Mouse (Mus musculus) gastrocnemius, postnatal 4 days (tissue): Measurements from ENCODE around the gene Pdzd2. TPM values are rescaled to one million over a fixed set of nuclear protein-coding genes. Genes with fewer than 3 reads are reported as not detected.

Experiments used
- DNase-seq, 2 experiments: peaks; one replicate each; pipeline ENCODE4 v3.0.0; 2021 to 2022; ENCODE audit warnings: low spot score in 2 of 2, mixed read lengths in 2 of 2
- total RNA-seq, 2 experiments: library from RNA; stranded (reverse); gene quantifications; 2 replicates each; pipeline ENCODE4 v1.2.3; 2021

Gene Pdzd2
- total RNA-seq, 2 experiments from 2014 or later, result 50.8 to 58.0 TPM

DNA sequence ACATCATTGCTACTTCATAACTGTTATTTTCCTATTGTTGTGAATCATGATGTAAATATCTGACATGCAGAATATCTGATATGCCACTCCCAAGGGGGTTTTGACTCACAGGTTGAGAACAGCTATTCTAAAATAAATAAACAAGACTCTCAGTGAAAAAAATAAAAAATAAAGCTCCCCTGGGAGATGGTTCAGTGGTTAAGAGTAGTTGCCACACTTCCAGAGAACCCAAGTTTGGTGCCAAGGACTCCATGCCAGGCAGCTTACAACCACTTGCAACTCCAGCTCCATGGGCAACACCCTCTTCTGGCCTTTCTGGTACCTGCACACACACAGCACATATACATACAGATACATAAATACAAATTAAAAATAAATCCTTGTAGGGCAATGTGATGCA lies 157.3 kb downstream of the Pdzd2 start:
- no peak for DNase-seq

DNA sequence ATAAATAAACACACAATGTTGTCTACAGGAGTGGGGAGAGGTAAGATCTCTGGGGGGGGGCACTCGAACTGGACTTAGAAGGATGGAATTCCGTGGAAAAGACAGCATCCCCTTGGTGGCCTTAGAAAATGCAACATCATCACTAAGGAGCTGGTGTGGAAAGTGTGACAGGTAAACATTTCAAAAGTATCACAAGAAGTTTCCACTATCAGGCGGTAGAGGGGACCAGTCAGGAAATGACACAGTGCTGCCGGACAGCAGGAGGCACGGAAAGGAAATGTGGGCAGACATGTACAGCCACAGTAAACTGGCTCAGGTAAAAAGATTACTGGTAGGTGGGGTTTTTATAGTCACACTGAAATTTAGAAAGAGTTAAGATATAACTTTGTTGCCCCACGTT lies 160.5 kb downstream of the Pdzd2 start:
- no peak for DNase-seq

DNA sequence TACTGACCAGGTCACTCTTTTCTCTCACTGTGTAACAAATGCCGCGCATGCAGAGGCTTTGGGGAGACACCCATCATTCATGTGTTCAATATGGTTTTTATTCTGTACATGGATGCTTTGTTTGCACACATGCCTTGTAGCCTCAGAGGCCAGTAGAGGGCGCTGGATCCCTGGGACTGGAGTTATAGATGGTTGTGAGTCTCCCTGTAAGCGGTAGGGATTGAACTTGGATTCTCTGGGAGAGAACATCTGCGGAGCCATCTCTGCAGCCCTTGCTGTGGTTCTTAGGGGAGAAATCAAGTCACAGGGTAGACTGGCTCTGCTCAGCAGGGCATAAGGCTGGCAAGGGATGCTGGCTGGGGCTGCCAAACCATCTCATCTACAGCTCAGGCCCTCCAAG lies 161.4 kb downstream of the Pdzd2 start:
- peak in 1 of 2 experiments; percentile 45 for DNase-seq

DNA sequence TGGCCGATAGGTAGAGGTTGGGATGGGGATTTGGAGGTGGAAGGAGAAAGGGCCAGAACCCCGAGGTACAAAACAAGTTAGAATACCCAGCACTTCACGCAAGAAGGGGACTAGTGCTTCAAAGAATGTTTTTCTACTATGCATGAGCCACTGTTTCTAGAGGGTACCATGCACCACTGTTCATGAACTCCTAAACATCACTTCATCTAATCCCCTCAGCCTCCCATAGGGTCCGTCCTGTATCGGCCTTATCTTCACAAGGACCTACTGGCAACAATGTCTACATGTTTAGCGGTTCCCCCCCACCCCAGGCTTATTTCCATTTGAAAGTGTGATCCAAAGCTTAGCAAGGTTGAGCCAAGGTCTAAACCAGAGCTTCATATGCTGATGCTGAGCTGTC lies 162.0 kb downstream of the Pdzd2 start:
- no peak for DNase-seq

DNA sequence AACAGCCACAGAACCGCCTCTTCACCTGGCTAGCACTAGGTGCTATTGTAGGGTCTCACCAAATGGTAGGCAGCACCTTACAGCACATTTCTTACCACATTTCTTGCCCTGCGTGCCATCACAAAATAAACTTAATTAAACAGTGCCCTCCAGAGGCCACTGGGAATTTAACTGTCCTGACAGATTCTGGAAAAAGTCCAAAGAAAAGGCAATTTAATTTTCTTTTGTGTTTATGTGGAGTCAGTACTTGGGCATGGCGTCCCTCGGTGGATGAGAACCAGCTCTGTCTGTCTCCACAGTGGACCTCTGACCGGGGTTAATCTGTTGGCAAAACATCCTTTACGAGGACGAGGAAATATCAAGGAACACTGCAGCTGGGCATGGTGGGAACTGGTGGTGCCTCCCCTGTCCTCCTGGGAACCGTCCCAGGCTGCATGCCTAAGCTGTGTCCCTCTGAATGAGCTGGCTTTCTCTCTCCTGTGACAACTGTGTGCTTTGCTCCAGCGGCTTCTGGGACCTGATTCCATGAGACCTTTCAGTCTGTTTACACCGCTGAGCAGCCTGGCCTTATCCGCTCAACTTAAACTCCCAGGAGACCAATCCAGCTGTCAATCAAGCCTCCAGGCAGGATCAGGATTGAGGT lies 162.5 kb downstream of the Pdzd2 start:
- no peak for DNase-seq

DNA sequence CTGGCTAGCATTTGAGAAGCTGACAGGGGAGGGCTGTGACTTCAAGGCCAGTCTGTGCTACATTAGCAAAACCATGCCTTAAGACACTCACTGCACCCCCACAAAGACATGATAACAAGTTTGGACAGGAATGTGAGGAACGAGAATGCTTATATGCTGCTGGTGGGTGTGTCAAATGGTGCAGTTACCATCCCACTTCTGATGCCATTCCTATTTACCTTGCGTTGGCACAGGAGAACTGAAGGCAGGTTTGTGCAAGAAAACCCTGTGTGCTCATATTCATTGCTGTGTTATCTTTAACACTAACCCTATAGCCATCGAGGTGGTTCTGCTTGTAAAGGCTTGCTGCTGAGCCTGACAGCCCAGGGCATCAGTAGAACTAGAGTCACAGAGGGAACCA lies 166.1 kb downstream of the Pdzd2 start:
- no peak for DNase-seq

DNA sequence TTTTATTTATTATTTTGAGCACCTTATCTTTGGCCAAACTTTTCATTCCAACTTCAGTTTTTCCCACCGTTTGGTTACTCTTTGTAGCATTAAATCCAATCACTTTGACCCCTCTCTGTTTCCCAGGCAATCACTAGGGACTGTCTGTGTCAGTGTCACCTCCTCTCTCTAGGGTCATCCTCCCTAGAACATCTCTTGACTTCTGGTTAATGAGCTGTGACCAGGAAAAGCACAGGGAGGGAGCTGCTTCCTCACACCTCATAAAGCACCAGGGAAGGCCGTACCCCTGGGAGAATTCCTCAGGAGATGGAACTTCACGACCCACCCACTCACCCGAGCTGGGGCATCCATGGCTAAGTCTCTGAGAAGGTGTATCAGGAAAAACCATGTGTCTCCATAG lies 168.6 kb downstream of the Pdzd2 start:
- no peak for DNase-seq

DNA sequence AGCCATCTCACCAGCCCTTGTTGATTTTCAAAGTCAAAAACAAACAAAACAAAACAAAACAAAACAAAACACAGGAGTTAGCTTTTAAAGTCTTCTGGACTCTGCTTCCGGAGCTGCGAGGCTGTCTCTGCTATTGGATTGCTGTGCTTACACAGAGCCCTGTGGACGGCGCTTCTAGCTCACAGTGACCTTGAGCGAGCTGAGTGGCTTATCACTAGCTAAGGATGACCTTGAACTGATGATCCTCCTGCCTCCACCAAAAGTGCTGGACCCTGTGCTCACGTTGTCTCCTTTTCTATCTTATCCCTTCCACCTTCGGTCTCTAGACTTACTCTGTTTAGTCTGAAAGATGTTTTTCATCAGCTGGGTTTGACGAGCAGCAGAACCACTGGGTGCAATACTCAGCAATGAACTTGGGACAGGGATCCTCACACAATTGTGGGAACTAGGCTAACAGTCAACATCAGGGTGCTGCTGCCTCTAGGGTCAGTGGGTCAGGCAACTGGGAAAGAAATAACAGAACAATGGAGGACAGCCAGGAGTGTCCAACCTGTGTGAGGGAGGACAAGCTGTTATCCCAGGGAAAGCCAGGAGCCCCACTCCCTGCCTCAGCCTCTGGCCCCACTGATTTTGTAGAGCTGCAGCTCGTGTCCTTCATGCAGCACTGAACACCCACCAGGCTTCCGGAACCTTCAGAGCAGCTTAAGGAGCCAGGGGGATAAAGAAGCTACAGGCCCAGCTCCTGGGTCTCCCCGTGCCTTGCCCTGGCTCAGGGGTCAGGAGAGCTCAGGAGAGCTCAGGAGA lies 172.9 kb downstream of the Pdzd2 start:
- DNase-seq, result no peak

DNA sequence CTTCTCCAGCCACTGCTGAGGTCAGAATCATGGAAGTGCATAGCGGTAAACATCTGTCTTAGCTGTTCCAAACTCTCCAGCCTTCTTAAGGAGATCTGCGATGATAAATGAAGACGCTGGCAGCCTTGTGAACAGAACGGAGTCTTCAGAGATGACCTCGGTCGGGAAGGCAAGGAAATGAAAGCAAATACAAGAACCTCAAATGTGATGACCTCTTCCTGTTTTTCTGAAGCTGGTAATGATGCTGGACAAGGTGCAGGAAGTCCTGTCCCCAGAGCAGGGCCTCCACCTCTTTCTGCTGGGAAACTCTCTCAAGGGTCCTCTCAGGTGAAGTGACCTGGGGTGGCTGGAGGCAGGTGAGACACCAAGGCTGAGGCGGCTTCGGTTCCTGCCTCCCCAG lies 174.4 kb downstream of the Pdzd2 start:
- DNase-seq, result no peak

DNA sequence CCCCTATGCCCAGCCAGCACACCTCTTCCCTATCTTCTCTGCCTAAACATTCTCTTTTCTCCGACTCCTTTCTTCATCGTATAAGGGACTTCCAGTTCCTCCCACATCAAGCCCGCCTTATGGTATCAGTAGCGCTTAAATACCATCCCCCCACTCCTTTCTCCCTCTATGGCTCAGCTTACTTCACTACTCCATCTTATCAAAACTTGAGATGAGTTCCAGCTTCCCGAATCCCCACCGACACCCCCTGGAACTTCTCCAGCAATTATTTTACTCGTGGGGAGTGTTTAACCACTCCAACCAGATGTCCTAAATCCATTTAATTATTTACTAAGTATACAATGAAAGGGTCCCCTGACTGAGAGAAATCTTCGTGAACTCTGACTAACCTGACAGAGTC lies 179.2 kb downstream of the Pdzd2 start:
- DNase-seq, result no peak

DNA sequence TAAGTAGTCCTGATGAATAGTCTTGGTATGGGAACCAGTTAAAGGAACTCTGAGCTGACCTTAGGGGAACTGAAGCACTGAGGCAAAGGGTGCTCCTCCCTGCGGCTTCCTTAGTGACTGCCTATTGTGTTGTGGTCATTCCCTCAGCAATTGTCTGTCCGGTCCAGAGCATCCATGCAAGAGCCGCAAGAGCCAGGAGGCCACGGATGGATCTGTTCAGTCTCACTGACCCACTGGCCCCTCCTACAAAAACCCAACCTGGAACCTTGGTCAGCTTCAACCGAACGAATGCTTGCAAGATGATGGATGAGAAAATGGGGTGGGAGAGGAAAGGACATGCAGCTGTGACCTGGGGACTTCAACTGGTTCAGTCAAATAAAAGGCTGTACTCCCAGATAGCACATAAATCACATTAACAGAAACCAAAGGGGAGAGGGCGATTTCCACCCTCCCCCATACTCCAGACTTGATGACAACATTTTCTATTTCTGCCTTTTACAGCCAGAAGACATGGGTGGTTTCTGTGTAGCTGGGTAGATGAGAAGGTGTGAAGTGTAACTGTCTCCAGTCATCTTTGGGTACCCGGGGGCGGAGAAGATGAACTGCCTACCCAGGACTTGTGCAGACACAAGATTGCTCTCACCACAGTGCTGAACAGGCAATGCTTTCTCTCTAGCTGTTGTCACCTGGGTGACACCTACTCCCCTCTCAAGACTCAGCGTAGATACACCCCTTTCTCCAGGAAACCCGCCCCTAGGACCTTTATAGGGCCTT lies 181.9 kb downstream of the Pdzd2 start:
- DNase-seq, result no peak

DNA sequence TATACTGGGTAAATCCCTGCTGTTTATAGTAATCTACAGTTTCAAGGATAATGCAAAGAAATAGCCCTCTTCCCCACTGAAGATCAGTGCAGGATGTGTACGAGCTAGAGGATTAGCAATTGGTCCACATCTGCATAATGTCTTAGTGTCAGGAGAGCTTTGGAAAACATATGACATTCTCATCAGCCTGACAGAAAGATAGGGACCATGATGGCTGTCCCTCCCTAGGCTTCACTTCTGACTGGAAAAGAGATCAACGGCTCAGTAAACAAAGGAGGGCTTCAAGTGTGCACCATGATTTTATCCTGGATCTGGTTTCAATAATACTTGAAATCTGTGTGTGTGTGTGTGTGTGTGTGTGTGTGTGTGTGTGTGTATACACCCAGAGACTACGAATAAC lies 186.5 kb downstream of the Pdzd2 start:
- DNase-seq, result no peak

DNA sequence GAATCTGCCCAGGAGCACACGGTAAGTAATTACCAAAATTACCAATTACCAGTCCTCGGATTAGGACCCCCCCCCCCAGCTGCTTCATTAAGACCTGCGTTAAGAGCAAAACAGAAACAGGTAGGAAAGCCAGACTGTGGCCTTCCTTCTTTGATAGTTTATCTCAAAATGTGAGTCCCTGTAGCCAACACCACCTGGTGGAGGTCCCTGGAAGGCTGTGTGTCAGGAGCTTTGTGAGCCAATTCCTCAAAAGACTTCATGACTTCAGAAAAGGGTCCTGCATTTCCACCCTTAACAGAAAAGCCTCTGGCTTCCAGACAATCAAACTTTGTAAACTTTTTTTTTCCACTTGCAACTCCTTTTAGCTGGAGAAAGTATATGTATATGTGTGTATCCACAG lies 188.8 kb downstream of the Pdzd2 start:
- DNase-seq, result no peak

DNA sequence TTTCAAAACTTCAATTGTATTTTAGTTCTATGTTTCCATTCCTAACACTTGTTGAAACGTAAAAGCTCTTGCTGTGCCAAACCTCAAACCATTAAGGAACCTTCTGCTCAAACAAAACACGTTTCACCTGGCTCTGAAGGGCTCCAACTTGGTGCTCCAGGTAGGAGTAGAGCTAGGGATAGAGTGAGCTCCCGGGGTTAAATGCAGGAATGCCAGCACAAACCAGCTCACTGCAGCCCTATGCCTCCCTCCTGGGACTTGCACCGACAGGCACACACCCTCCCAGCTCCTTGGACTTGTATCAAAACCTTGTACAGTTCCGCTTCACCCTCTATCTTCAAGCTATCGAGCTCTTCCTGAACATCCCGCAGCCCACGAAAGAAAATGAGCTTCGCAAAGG lies 189.3 kb downstream of the Pdzd2 start:
- no peak for DNase-seq

DNA sequence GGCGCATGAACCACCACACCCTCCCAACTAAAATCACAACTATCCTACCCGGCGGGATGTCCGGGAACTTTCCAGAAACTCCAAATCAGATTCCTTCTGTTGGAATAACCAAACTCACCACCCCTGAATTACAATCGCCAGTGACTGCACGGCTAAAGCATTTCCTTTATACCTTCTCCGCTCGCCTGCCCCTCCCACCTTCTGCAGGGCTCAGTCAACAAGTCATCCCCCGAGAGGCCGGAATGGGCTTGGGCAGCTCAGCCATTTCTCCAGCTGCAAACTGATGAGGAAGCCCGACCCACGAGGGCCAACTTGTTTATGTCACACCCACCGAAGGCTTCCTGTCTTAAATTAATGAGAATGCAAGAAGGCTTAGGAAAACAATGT lies 189.8 kb downstream of the Pdzd2 start:
- peak; percentile 28 to 62 for DNase-seq

DNA sequence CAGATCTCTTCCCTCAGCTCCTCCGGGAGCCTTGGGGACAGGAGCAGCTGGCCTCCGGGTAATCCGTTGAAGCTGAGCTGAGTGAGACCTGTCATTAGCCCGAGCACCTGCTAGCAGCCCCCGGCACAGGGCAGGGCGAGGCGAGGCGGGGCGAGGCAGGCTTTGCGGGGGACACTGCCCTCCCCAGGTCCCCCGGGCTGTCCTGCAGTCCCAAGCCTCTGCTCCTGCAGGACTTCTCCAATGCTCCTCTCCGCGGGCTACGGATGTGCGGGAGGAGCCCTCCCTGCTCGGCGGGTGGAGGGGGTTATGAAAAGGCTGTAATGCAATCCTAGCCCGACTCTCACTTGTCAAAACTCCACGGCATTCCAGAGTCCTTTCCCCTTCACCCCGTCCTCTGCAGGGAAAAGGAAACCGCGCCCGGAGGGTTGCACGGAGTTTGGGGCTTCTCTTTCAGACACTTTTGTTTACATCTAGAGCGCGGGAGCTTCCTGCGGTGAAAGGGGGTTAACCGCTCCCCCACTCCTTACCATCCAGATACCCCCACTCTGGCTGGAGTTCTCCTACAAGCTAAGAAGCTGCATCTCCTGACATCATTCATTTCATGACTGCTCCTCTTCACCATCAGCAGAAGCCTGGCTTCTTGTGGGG lies 190.3 kb downstream of the Pdzd2 start:
- DNase-seq, result peak; percentile 25 to 39

DNA sequence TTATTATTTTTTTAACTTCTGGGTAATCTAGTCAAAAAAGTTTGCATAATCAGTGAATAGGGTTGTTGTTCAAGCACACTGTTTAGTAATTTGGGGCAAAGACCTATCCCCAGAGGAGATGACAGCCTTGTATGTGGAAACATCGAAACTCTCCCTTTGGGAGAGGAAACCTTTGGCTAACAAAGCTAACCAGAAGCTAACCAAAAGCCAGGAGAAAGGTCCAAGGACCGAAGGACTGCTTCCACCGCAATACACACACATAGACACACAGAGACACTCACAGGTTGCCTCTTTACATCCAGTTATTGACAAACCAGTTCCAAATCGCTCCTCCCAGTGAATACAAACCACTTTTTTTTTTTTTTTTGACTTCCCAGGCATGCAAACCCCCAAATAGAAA lies 191.0 kb downstream of the Pdzd2 start:
- no peak for DNase-seq

DNA sequence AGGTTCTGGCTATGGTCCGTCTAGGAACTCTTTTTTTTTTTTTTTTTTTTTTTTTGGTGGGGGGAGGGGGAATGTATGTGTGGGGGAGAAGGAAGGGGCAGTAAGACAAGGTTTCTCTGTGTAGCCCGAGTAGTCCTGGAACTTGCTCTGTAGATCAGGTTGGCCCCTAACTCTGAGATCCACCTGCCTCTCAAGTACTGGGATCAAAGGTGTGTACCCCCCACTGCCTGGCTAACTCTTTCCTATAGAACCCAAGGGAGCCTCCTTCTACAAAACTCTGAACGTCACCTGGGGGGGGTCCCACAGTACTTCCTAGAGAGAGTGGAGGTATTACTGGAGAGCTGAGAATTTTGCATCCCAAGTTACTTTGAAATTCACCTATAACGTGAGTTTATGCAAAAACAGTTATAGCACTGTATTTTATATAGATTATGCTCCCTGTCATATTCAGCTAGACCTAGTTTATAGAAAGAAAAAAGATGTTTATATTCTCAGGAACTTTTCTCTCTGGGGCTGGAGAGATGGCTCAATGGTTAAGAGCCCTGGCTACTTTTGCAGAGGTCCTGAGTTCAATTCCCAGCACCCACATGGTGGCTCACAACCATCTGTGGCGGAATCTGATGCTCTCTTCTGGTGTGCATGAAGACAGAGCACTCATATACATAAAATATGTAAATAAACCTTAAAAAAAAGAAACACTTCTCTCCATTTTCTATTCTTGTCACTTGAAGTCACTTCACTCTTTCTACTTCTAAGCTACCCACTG lies 191.9 kb downstream of the Pdzd2 start:
- no peak for DNase-seq

DNA sequence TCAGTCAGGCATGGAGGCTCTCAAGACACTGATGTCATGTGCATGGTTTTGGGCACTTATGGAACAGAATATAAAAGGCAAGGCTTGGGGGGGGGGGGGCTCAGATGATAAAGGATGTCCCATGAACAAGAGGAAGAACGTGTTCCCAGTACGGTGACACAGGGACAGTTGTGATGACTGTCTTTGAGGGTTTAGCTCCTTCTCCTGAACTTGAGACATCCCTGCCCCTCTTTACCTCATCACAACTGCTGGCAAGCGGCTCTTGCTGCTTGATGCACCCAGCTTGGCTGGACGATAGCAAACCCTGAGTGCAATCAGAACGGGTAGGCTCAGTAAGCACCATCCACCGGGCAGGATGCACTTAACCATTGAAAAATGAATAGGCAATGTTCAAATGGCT lies 192.9 kb downstream of the Pdzd2 start:
- no peak for DNase-seq

DNA sequence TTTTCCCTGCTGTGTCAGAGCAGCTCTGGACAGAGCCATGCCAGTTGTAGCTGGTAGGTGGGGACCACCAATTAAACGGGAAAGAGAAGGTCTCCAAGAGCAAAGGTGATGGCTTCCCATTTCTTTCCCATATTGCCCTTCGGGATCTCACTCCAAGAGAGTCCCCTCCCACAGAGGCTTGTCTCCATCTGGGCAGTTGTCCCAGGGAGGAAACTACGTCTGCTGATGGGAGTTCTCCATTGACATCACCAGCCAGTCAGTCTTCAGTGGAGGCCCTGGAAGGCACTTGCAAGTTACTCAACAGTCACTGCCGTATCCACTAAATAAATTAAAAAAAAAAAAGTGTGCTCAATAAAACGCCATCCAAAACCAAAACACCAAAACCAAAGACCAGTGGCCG lies 194.1 kb downstream of the Pdzd2 start:
- DNase-seq, result peak in 1 of 2 experiments; percentile 21

DNA sequence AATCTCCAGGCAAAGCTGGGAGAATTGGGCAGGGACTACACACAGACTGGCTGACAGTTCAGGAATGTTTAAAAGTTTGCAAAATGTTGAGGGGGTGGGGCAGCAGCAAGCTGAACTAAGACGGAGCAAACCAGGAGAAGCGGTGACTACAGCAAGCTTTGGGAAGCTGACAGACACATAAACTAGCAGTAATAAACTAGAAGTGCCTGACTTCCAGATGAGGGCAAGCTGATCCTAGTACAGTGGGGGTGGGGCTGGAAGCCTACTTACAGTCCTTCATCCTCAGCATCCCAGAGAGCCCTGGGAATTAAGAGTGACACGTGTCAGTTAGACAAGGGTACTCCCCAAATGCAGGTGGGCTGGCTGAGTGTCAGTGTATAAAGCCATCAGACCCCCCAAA lies 194.5 kb downstream of the Pdzd2 start:
- no peak for DNase-seq
